Mouse (Mus musculus): ENCODE data around the gene Sfrp4. TPM values are rescaled to one million over a fixed set of nuclear protein-coding genes. Genes with fewer than 3 reads are reported as not detected.
A peak's percentile ranks its signal among the peaks of the same experiment; 100 is the strongest.

Gene Sfrp4
- polyA plus RNA-seq, 1 experiment from 2014 or later: 12.0 TPM

GRCm38 (mm10) chr13:19608120-19608519 lies 14.8 kb upstream of the Sfrp4 start:
- Histone ChIP-seq H3K9me3 (replicated peaks; ENCODE audit: control insufficient read depth, low read length) (no peaks in the 10 kb centered on the region), H3K9ac (ENCODE audit: low read length) (no peak overlapping the region), H3K27me3 (ENCODE audit: control insufficient read depth, insufficient read depth, low read length) (no peaks in the 10 kb centered on the region), H3K4me1 (ENCODE audit: control insufficient read depth, insufficient read depth, low read length) (no peaks in the 10 kb centered on the region), H3K27ac (ENCODE audit: low read length) (no peak overlapping the region), H3K4me3 (replicated peaks; ENCODE audit: low read length) (no peak overlapping the region), H3K36me3 (ENCODE audit: control insufficient read depth, insufficient read depth, low read length) (no peaks in the 10 kb centered on the region), H3K4me2 (ENCODE audit: low read depth, low read length) (no peak overlapping the region)
- ATAC-seq (ENCODE audit: insufficient read depth, low FRiP score): no peak

GRCm38 (mm10) chr13:19612348-19612747 lies 10.6 kb upstream of the Sfrp4 start:
- no peak for ATAC-seq (ENCODE audit: insufficient read depth, low FRiP score)
- no peak overlapping the region for H3K4me3 ChIP-seq (replicated peaks; ENCODE audit: low read length)
- no peak overlapping the region for H3K9ac ChIP-seq (ENCODE audit: low read length)
- no peaks in the 10 kb centered on the region for H3K27me3 ChIP-seq (ENCODE audit: control insufficient read depth, insufficient read depth, low read length)
- H3K27ac ChIP-seq (ENCODE audit: low read length): no peak overlapping the region
- no peaks in the 10 kb centered on the region for H3K36me3 ChIP-seq (ENCODE audit: control insufficient read depth, insufficient read depth, low read length)
- WGBS: 71% methylated on average over 1 of the region's 1 CpGs
- no peaks in the 10 kb centered on the region for H3K9me3 ChIP-seq (replicated peaks; ENCODE audit: control insufficient read depth, low read length)
- H3K4me1 ChIP-seq (ENCODE audit: control insufficient read depth, insufficient read depth, low read length): no peaks in the 10 kb centered on the region
- H3K4me2 ChIP-seq (ENCODE audit: low read depth, low read length): no peak overlapping the region

- Histone ChIP-seq H3K4me3 (replicated peaks; ENCODE audit: low read length) (no peak overlapping the region), H3K9me3 (replicated peaks; ENCODE audit: control insufficient read depth, low read length) (no peaks in the 10 kb centered on the region), H3K4me1 (ENCODE audit: control insufficient read depth, insufficient read depth, low read length) (no peaks in the 10 kb centered on the region), H3K9ac (ENCODE audit: low read length) (no peak overlapping the region), H3K27me3 (ENCODE audit: control insufficient read depth, insufficient read depth, low read length) (no peaks in the 10 kb centered on the region), H3K36me3 (ENCODE audit: control insufficient read depth, insufficient read depth, low read length) (no peaks in the 10 kb centered on the region), H3K4me2 (ENCODE audit: low read depth, low read length) (no peak overlapping the region), H3K27ac (ENCODE audit: low read length) (no peak overlapping the region)
- WGBS: 79% methylated on average over 3 of the region's 3 CpGs
- ATAC-seq (ENCODE audit: insufficient read depth, low FRiP score): no peak
Observed at GRCm38 (mm10) chr13:19612963-19613362, 9.9 kb upstream of the Sfrp4 start.

GRCm38 (mm10) chr13:19613426-19613825 lies 9.5 kb upstream of the Sfrp4 start:
- H3K27me3 ChIP-seq (ENCODE audit: control insufficient read depth, insufficient read depth, low read length): no peaks in the 10 kb centered on the region
- no peaks in the 10 kb centered on the region for H3K9me3 ChIP-seq (replicated peaks; ENCODE audit: control insufficient read depth, low read length)
- ATAC-seq (ENCODE audit: insufficient read depth, low FRiP score): no peak
- 67% methylated on average over 1 of the region's 1 CpGs for WGBS
- H3K4me1 ChIP-seq (ENCODE audit: control insufficient read depth, insufficient read depth, low read length): no peaks in the 10 kb centered on the region
- H3K27ac ChIP-seq (ENCODE audit: low read length): no peak overlapping the region
- no peak overlapping the region for H3K4me3 ChIP-seq (replicated peaks; ENCODE audit: low read length)
- no peak overlapping the region for H3K9ac ChIP-seq (ENCODE audit: low read length)
- H3K36me3 ChIP-seq (ENCODE audit: control insufficient read depth, insufficient read depth, low read length): no peaks in the 10 kb centered on the region
- no peak overlapping the region for H3K4me2 ChIP-seq (ENCODE audit: low read depth, low read length)

GRCm38 (mm10) chr13:19614311-19614710 lies 8.6 kb upstream of the Sfrp4 start:
- Histone ChIP-seq H3K9ac (ENCODE audit: low read length) (no peak overlapping the region), H3K9me3 (replicated peaks; ENCODE audit: control insufficient read depth, low read length) (no peaks in the 10 kb centered on the region), H3K4me2 (ENCODE audit: low read depth, low read length) (no peak overlapping the region), H3K27me3 (ENCODE audit: control insufficient read depth, insufficient read depth, low read length) (no peaks in the 10 kb centered on the region), H3K36me3 (ENCODE audit: control insufficient read depth, insufficient read depth, low read length) (no peaks in the 10 kb centered on the region), H3K4me3 (replicated peaks; ENCODE audit: low read length) (no peak overlapping the region), H3K27ac (ENCODE audit: low read length) (no peak overlapping the region), H3K4me1 (ENCODE audit: control insufficient read depth, insufficient read depth, low read length) (no peaks in the 10 kb centered on the region)
- 93% methylated on average over 1 of the region's 1 CpGs for WGBS
- no peak for ATAC-seq (ENCODE audit: insufficient read depth, low FRiP score)

- no peaks in the 10 kb centered on the region for H3K27me3 ChIP-seq (ENCODE audit: control insufficient read depth, insufficient read depth, low read length)
- no peak overlapping the region for H3K4me2 ChIP-seq (ENCODE audit: low read depth, low read length)
- ATAC-seq (ENCODE audit: insufficient read depth, low FRiP score): no peak
- H3K9ac ChIP-seq (ENCODE audit: low read length): no peak overlapping the region
- no peak overlapping the region for H3K4me3 ChIP-seq (replicated peaks; ENCODE audit: low read length)
- no peaks in the 10 kb centered on the region for H3K9me3 ChIP-seq (replicated peaks; ENCODE audit: control insufficient read depth, low read length)
- peaks cover under 1% of the 10 kb centered on the region for H3K4me1 ChIP-seq (ENCODE audit: control insufficient read depth, insufficient read depth, low read length)
- H3K27ac ChIP-seq (ENCODE audit: low read length): no peak overlapping the region
- 89% methylated on average over 4 of the region's 4 CpGs for WGBS
- no peaks in the 10 kb centered on the region for H3K36me3 ChIP-seq (ENCODE audit: control insufficient read depth, insufficient read depth, low read length)
Observed at GRCm38 (mm10) chr13:19618081-19618480, 4.8 kb upstream of the Sfrp4 start.

GRCm38 (mm10) chr13:19618841-19619215 lies 4.1 kb upstream of the Sfrp4 start:
- Histone ChIP-seq H3K27me3 (ENCODE audit: control insufficient read depth, insufficient read depth, low read length) (peaks cover 7% of the 10 kb centered on the region), H3K4me1 (ENCODE audit: control insufficient read depth, insufficient read depth, low read length) (peaks cover 6% of the 10 kb centered on the region), H3K9me3 (replicated peaks; ENCODE audit: control insufficient read depth, low read length) (no peaks in the 10 kb centered on the region), H3K9ac (ENCODE audit: low read length) (peak overlapping the region; percentile 89), H3K4me3 (replicated peaks; ENCODE audit: low read length) (peak overlapping the region; percentile 67), H3K36me3 (ENCODE audit: control insufficient read depth, insufficient read depth, low read length) (no peaks in the 10 kb centered on the region), H3K4me2 (ENCODE audit: low read depth, low read length) (peak overlapping the region; percentile 92), H3K27ac (ENCODE audit: low read length) (no peak overlapping the region)
- no peak for ATAC-seq (ENCODE audit: insufficient read depth, low FRiP score)
- 10% methylated on average over 5 of the region's 5 CpGs for WGBS

- H3K36me3 ChIP-seq (ENCODE audit: control insufficient read depth, insufficient read depth, low read length): no peaks in the 10 kb centered on the region
- H3K9me3 ChIP-seq (replicated peaks; ENCODE audit: control insufficient read depth, low read length): no peaks in the 10 kb centered on the region
- peak within 1 kb of the TSS; percentile 89 for H3K9ac ChIP-seq (ENCODE audit: low read length)
- H3K27ac ChIP-seq (ENCODE audit: low read length): peak within 1 kb of the TSS; percentile 12; the same call in 1 of the 2 replicates
- peak within 1 kb of the TSS; percentile 67 for H3K4me3 ChIP-seq (replicated peaks; ENCODE audit: low read length)
- peaks cover 6% of the 10 kb centered on the region for H3K4me1 ChIP-seq (ENCODE audit: control insufficient read depth, insufficient read depth, low read length)
- peak within 1 kb of the TSS; percentile 92 for H3K4me2 ChIP-seq (ENCODE audit: low read depth, low read length)
- peak; percentile 81 for ATAC-seq (ENCODE audit: insufficient read depth, low FRiP score)
- peaks cover 9% of the 10 kb centered on the region for H3K27me3 ChIP-seq (ENCODE audit: control insufficient read depth, insufficient read depth, low read length)
- under 1% methylated on average over 46 of the region's 46 CpGs for WGBS
Observed at GRCm38 (mm10) chr13:19619216-19619927, 3.5 kb upstream of the Sfrp4 start, which contains the start of gene Epdr1. TSS of gene Epdr1 (minus strand) at chr13:19619927.

GRCm38 (mm10) chr13:19623228-19623905 lies 463 bp downstream of the Sfrp4 start:
- ATAC-seq (ENCODE audit: insufficient read depth, low FRiP score): no peak
- H3K4me2 ChIP-seq (ENCODE audit: low read depth, low read length): peak overlapping the region; percentile 85
- H3K9ac ChIP-seq (ENCODE audit: low read length): peak overlapping the region; percentile 68
- no peak overlapping the region for H3K27ac ChIP-seq (ENCODE audit: low read length)
- peaks cover 14% of the 10 kb centered on the region for H3K27me3 ChIP-seq (ENCODE audit: control insufficient read depth, insufficient read depth, low read length)
- 19% methylated on average over 30 of the region's 30 CpGs for WGBS
- H3K9me3 ChIP-seq (replicated peaks; ENCODE audit: control insufficient read depth, low read length): no peaks in the 10 kb centered on the region
- H3K4me1 ChIP-seq (ENCODE audit: control insufficient read depth, insufficient read depth, low read length): peaks cover 6% of the 10 kb centered on the region
- no peaks in the 10 kb centered on the region for H3K36me3 ChIP-seq (ENCODE audit: control insufficient read depth, insufficient read depth, low read length)
- H3K4me3 ChIP-seq (replicated peaks; ENCODE audit: low read length): peak overlapping the region; percentile 54

Measured in stomach, embryonic 16.5 days (tissue).